Mouse (Mus musculus) kidney, adult 8-10 months (tissue): ENCODE measurements around the gene Ibtk.
"Not testable (repeated sequence)": the region's sequence is repeated elsewhere in the genome, so short reads cannot be mapped to it uniquely, and the experiment has no call there.

Source experiments
- DNase-seq, 2 experiments: peaks; one replicate each; pipeline ENCODE4 v3.0.0; 2022

Gene Ibtk

DNA sequence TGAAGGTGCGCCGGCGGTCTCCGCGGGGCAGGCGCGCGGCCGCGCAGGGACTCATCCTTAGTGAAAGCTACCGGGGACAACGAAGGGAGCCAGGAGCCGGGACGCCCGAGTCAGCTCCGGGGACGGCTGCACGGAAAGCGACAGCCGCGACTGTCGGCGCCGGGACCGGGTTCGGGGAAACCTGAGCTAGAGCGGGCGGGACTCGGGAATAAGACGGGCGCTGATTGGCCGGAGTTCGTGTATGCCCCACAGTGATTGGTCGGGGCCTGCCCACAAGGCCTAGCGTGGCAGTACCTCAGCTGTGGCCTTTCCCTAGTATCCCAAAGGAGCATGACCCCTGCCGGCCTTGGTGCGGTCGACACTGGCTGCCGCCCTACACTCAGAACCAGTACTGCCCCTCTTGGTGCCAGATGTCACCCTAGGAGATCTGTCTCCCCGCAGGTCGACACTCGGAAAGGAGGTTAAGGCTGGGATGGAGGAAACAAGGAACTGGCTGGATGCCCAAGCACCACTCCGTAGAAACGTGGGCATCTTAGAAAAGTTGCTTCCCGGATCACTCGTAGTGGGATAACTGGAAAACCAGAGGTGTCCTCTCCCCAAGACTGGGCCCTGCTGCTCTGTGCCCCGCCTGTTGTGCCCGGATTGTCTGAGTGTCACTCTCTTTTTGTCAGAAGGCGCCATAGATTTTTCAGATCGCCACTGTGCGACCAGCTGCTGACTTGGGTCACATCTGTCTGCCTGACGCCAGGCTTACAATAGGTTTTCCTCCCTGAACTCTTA lies at the start of gene Ibtk:
Gene Ibtk (minus strand): TSS at position 193 of the 780 bp plus-strand sequence.
- peak; percentile 97 to 99 for DNase-seq

DNA sequence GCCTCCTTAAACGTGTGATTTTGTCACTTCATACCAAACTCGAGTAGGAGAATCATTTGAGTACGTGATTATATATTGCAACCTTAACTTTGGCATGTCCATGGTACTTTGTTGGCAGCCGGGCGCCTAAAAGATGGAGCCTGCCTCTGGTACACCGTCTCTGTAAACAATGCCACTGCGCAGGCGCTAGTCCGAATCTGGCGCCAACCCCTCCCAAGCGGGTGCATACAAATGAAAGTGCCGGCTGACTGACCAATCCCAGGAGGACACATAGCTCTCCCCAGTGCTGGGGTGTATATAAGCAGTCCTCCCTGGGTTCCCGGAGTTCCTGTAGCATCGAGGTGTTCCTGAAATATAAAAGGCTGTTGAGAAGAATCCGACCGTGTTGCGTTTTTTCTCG lies 42.4 kb upstream of the Ibtk start:
- not testable (repeated sequence) for DNase-seq

DNA sequence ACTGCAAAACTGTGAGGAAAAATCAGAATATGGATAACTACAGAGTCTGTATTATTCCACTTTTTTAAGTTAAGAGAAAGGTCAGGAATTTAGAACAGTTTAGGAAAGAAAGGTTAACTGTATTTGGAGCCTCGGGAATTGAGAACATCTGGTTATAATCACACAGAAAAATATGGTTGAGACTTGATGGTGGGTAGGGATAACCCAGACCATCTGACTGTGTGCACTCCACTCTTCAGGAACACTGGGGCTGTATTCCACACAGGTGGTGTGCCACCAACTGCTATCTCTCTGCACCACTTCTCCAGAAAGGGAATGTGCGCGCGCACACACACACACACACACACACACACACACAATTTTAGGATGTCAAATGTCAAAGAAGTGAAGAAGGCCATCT lies 31.1 kb upstream of the Ibtk start:
- no peak for DNase-seq

DNA sequence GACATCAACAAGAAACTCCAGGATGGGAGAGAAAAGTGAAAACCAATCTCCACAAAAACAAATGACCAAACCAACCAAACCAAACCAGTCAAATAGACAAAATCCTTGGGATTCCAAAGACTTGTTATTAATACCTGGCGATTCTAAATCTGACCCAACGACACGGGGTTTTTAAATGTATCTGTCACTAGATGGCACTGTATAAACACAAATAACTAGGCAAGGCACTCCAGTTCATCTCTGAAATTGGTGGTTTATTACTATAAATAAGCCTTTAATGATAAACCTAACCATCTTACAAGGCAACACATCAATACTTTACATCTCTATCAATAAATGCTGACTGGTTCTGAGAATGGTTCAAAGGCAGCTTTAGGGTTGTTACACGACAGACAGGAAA lies 30.3 kb upstream of the Ibtk start:
- DNase-seq, result peak in 1 of 2 experiments; percentile 13

DNA sequence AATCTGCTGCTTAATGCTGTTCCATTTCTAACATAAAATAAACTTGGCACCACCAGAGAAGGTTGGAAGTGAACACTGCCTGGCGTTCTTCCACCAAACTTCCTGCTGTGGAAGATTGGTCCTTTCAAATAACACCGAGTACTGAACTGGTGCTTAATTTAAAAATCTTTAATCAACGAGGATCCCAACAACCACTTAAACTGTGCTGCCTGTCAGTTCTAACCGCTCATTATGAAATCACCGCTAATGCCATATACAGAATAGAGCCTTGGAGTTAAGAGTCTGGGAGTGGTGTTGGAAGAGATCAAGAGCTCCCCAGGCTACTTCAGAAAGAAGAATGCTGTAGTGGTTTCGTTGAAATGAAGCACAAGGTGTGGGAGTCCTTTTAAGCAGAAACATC lies 28.4 kb upstream of the Ibtk start:
- no peak for DNase-seq

DNA sequence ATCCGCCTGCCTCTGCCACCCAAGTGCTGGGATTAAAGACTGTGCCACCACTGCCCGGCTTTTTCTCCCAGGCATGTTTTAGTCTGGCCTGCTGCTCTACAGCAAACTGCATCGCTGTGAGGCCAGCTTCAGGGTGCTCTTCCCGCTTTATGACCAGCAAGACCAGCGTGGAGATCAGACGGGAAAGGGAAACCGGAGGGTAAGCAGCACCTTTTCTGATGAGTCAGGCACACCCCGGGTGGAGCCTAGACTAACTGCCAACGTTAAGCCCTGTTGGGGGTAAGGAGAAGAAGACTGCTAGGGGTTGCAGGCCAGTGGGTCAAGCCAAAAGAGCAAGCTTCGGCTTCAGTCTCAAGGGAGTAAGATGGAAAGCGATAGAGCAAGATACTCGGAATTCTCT lies 23.1 kb upstream of the Ibtk start:
- DNase-seq, result no peak

DNA sequence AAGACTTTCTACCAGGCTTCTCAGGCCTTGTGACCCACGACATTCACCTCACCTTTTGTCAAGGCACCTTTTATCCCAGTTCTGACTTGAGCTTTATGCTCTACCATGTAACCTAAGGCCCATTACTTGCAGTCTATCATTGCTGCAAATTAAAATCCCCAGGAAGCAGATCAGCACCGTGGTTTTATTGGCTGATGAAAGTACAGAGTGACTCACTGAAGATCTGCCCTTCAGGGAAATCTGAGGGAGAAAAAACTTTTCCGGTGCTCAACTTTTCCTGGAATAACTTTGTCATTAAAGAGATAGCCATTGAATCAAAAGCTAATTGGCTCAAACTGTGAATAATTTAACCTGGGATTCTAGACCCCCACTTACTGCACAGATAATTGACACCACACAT lies 22.3 kb upstream of the Ibtk start:
- DNase-seq, result no peak

DNA sequence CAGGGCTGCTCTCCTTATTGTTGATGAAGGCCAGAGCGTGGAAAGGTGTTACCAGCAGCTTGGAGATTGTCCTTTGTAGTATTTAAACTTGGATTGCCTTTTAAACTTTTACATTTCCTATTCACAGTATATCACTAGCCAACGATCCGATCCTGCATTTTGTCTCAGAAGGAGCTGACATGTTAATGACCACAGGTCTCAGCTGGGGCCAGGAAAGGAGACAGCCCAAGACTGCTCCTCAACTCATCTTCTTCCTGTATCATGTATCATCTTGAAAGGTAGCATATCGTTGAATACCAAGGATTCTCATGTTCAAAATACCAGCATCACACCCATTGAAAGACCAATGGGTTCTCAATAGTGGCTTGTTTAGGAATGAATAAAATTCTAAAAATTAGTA lies 21.2 kb upstream of the Ibtk start:
- DNase-seq, result no peak

DNA sequence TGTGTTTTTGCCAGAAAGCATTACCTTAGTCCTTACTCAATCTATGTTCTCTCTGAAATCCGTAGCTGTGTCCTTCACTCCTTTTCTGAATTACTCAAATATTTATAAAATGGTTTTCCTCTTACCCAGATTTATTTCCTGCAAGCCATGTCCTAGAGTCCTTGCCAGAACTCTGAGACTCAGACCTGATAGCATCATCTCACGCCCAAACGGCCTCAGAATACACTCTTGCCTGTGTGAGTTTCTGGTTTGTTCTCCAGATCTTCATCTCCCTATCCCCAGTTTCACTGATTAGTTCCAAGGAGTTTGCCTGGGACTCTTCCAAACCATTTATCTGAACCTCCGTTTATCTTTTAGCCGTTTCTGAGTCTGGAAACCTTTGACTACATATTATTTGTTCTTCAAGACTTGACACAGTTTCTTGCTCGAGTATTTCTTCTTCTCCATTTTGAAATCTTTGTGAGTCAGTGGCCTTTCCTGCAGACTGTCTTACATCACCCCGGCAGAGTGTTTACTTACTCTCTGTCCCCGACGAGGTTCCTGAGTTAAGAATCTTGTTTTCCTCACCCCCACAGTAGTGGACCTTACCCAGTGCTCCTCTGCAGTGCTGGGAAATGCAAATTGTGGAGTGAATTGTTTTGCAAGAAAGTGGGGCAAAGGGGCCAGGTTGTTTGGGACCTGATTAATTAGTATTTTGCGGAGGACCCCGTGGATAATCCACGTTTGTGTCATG lies 20.1 kb upstream of the Ibtk start:
- DNase-seq, result peak in 1 of 2 experiments; percentile 20

DNA sequence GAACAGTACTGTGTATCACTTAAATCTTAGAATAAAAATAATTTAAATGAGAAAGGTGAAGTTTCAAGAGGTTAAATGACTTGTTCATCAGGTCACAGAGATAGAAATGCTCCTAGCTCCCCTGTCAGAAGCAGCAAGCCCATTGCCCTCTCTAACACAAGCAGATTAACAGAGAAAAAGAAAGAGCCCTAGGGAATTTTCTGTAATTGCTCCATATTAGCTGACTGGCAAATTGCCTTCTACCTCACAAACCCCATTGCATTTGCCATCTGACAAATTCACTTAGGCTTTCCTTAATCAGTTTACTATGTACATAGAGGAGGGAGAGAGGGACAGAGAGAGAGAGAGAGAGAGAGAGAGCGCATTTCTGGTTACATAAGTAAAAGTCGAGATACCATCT lies 18.1 kb upstream of the Ibtk start:
- DNase-seq, result no peak

DNA sequence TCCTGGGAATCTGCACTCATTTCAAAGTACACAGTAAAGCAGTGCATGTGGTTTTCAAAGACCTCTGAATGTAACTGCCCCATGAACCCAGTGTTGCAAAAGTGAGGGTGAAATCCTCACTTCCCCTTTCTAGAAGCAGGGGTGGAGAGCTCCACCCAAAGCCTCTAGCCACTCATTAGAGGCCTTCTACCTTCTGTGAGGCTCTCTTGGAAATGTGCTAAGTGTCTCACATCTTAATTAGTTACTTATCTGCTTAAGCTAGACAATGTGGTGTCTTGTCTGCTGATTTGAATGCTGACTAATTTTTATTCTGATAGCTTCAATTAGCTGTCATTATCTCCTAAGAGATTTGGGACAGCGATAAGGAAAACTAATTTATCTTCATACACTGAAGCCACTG lies 13.3 kb upstream of the Ibtk start:
- DNase-seq, result no peak

DNA sequence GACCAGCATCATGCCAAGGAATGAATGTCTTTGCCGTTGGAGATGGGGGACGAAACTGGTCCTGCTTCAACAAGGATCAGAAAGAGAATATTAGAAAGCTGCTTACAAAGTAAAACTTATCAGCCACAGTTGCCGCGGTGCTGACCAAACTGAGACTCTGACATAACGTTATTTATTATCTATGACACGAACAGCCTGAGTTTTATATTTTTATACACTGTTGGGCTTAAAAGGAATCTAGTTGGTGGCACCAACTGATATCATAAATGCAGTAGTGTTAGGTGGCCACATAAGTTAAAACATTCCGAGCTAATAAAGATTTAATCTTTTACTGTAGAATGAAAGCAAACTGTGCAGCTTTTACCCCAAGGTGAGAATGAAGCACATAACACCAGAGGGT lies 1.7 kb upstream of the Ibtk start:
- no peak for DNase-seq

DNA sequence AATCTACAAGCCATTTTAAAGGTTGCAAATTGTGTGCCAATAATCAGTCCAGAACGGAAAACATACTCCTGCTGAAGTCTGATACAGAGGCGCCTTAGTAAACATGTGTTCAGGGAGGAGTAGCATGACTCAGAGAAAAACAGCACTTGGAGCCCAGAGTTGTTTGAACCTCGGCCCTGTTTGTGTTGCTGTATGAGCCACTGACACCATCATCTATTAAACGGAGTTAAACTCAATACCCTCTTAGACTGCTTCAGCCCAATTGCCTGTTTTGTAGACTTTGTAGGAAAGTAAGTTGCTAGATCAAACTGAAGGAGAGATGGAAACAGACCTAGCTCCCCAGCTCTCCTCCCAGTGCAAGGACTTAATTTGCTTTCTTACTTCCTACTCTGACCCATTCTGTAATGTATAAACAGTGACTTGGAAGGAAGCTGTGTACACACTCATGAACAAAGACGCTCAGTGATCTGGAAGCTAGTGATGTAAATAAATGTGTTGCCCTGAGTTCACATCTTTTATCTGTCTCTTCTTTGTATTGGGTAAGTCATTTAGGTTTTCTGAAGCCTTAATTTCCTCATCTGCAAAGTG lies 882 bp upstream of the Ibtk start:
- no peak for DNase-seq

DNA sequence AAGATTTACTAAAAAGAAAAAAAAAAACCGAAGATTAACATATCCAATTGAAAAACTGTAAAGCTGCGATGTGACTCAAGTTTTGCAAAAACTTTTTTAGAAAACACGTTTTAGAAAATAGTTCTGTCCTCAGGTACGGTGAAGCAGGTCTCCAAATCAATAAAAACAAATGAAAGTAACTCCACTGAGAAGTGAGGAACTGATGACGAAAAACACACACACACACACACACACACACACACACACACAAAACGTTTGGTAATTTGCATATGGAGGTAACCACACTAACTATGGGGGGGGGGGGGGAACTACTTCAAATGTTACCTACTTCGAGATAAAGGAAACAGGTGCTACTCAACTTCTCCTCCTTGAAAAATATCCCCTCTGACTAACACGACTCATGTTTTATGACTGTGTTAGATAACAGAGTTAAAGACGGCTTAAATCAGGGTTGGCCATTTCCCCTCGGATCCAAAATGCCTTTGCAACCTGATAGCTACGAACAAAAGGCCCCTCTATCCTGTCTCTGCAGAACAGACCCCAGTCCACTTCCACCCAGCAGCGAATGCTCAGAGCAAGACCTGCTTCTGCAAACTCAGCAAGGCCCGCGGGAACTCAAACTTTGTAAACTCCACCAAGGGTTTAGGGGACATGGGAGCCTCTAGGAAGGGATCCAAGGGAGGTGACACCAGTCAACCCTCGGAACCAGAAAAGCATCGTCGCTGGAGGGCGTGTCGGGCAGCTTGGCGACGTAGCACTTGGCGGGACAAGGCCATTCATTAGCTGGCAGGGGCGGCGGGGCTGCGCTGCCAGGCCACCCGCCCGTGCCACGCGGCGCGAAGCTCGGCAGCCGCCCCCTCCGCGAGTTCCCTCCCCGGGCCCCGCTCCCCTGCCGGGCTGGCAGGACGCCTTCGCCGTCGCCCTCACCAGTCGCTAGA lies 661 bp downstream of the Ibtk start:
- peak; percentile 69 to 71 for DNase-seq

DNA sequence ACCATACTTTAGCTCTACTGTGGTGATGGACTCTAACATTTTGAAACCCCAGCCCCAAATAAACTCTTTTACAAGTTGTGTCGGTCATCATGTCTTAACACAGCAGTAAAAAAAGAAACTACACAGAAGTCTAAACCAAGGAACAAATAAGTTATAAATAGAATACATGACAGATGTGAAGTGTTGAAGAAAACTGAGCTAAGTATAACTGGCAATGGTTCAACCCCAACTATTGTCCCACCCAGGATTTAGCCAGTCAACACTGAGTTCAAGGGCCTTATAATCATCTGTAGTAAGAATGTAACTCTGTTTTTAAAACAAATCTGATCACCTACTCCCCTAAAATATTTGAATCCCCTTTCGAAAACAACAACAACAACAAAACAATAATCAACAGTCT lies 3.6 kb downstream of the Ibtk start:
- DNase-seq, result no peak

DNA sequence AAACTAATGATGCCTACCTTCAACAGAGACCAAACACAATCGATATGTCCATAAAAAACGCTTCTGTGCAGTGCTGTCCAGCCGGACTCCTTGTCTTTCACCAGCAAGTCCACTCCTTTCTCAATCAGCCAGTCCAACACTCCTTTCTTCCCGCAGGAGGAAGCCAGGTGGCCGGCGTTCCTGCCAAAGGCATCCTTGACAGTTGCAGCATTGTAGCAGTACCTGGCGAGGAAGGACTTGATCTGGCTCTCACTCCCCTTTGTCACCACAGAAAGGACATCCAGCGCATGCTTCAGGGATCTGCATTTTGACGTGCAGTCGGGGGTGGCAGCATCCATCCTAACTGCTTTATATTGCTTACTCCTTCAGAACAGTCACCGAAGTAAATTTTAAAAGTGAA lies 5.8 kb downstream of the Ibtk start:
- DNase-seq, result no peak

DNA sequence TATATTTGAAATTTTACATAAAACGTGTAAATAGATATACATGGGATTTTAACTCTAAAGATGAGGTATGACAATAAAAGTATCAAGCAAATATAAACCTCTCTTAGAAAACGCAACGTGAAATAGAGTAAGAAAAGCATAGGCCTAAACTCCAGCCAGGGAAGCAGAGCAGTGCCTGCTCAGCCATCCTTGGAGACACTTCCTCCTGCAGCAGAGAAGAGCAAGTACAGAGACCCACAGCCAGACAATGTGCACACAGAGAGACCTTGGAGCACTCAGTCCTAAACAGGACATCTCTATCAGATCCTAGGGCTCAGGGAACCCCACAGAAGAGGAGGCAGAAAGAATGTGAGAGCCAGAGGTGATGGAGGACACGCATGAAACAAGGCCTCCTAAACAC lies 7.0 kb downstream of the Ibtk start:
- no peak for DNase-seq

DNA sequence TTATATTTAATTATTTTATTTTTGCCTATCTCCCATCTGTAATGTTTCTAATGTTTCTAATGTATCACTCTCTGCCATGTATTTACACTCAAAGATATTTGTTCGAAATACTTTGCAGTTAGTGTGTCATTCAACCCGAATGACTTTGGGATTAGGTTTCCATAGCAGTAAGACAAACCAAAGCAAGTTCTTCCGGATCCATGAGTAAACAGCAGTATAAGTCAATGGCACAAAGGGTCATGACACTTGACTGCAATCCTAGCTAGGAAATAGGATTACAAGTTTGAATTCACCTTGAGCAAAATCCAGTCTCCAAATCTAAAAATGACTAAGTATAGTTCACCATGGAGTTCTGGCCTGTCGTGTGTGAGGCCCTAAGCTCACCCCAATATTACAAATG lies 9.9 kb downstream of the Ibtk start:
- no peak for DNase-seq

DNA sequence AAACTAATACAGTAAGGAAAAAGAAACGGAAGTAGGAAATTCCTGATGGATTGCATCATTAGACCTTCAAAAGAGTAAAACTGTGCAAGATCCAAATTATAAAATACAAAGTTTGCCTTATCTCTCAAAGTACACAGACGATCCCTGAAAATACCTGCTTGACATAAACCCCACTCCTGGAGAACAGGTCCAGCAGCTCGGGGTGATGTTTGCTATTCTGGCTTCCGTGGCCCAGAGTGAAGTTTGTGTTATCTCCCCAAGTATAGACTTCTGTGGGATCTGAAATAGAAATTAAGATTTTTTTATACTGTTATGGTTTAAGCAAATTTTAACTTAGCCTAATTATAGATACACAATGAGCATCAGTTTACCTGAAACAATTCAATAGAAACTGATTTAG lies 14.3 kb downstream of the Ibtk start:
- no peak for DNase-seq

DNA sequence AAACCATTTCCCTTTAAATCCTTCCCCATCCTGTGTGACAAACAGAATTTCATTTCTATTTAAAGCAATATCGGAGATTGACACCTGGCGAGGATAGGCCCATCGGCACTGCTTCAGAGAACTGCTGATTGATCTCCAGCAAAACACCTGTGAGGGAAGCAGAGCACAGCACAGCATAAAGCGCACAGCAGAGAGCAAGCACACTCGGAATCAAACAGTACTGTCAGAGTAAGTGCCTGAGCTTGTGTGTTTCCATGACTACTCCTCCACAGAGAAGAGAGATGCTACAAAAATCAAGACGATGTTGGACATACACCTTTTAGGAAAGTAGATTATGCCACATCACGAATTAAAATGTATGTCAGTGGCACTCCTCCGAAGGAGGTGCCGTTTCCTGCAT lies 25.1 kb downstream of the Ibtk start:
- DNase-seq, result no peak

DNA sequence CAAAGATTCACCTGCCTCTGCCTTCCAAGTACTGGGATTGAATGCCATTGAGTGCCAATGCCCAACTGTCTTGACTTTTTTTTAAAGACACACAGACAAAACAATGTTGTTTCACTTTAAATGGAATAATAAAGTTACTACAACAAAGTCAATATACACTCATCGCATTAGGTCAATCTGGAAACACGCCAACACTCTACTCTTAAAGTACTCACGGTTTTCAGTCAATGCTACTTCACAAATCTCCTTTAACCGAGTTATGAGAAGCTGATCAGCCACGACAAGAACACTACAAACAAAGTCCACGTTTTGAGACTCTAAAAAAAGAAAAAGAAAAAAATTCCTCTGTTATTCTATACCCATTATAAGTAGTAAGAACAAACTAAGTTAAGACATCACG lies 31.8 kb downstream of the Ibtk start:
- no peak for DNase-seq

DNA sequence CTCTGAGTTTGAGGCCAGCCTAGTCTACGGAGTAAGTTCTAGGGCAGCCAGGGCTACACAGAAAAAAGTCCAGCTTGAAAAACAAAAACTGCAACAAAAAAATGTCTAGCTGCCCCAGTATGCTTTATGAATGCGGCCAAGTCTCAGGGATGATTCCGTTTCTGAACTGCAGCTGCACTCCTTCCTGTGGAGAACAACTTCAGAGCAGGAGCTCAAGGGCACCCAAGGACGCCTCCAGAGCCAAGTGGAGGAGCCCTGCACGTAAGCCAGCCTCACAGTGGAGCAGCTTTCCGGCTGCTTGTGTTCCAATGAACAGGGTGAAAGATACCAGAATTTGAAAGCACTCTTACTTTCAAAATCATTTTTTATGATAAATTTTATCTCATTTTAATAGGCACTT lies 41.8 kb downstream of the Ibtk start:
- DNase-seq, result no peak

DNA sequence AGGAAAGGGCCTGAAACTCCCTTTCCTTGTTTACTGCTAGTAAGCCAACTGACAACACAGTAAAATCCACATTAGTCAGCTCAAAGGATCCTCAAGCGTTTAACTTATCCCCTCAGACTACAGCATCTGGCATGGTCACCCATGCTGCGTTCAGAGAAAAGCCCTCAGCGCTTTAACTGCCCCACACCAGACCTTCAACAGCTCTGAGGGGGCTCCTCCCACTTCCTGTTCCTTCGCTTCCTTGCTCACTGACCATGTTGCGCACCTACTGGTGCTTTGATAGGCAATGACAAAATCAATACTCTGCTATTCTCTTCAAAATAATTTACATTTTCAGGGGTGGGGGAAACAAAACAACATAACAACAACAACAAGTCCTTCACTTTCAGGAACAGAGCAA lies 47.2 kb downstream of the Ibtk start:
- no peak for DNase-seq
